Mouse (Mus musculus) neural tube, embryonic 15.5 days (tissue): Measurements from ENCODE around the gene 4921536K21Rik. TPM values are rescaled to one million over a fixed set of nuclear protein-coding genes. Genes with fewer than 3 reads are reported as not detected.

ENCODE experiments used
- ATAC-seq: fragments of 200-750 bp; cut with Nextera tagmentation; 2 replicates; pipeline ENCODE4 v1.8.0; 2017; ENCODE audit warnings: mild to moderate bottlenecking, moderate TSS enrichment, moderate library complexity; ENCODE audit not compliant: low FRiP score
- H3K27ac ChIP-seq: fragments of 300-500 bp; sonication (generic); replicated peaks from 2 replicates; pipeline ENCODE4 v1.5.1; 2015; ENCODE audit warnings: mild to moderate bottlenecking, inconsistent platforms
- H3K27me3 ChIP-seq: fragments of 300-500 bp; sonication (generic); replicated peaks from 2 replicates; pipeline ENCODE4 v1.6.1; 2015; ENCODE audit warnings: inconsistent platforms
- H3K36me3 ChIP-seq: fragments of 300-500 bp; sonication (generic); 2 replicates; pipeline ENCODE4 v1.6.1; 2015; ENCODE audit warnings: inconsistent platforms
- H3K4me1 ChIP-seq: fragments of 300-500 bp; sonication (generic); 2 replicates; pipeline ENCODE4 v1.6.1; 2015; ENCODE audit warnings: inconsistent platforms
- H3K4me2 ChIP-seq: fragments of 300-500 bp; sonication (generic); 2 replicates; pipeline ENCODE4 v1.6.1; 2015; ENCODE audit warnings: inconsistent platforms, mild to moderate bottlenecking, moderate library complexity
- H3K4me3 ChIP-seq: fragments of 300-500 bp; sonication (generic); replicated peaks from 2 replicates; pipeline ENCODE4 v1.5.1; 2015; ENCODE audit warnings: mild to moderate bottlenecking, inconsistent platforms
- H3K9ac ChIP-seq: fragments of 300-500 bp; sonication (generic); replicated peaks from 2 replicates; pipeline ENCODE4 v1.6.1; 2015; ENCODE audit warnings: mild to moderate bottlenecking, inconsistent platforms
- H3K9me3 ChIP-seq: fragments of 300-500 bp; sonication (generic); replicated peaks from 2 replicates; pipeline ENCODE4 v1.6.1; 2016; ENCODE audit warnings: inconsistent platforms
- WGBS: fragments of 180-500 bp; shearing (Covaris S2); methylation state at CpG from one replicate; pipeline ENCODE4 v1.1.7; 2015; ENCODE audit warnings: mixed read lengths; 5-methylcytosine and 5-hydroxymethylcytosine counted together
- polyA plus RNA-seq: library from polyadenylated mRNA; unstranded; fragments of >200 nt; fragmentation: Nextera tagmentation; extraction: Ambion mirVana; gene quantifications from 2 replicates; pipeline ENCODE4 v1.2.1, GENCODE M21; 2015

The 4921536K21Rik gene
- polyA plus RNA-seq, 1 experiment from 2014 or later: 0.38 TPM

DNA sequence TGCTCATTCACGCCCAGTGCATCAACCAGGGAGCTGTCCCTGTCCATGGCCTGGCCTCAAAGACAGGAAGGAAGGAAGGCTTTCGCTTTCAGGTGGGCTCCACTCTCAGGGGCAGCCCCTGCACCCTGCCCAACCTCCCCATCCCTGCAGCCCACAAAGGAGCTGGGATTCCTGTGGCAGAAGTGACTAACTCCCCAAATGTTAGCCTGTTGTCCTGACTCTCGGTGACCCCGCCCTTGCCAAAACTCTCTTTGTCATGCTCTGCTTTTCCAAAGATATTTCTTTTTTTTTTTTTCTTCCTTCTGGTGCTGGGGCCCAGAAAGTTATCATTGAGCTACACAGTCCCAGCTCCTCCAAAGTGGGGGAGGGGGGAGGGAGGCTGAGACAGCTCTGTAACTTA is 14.3 kb upstream of the 4921536K21Rik start:
- ATAC-seq: no peak
- Histone ChIP-seq H3K4me3 (no peak overlapping the region), H3K36me3 (peaks cover 21% of the 10 kb centered on the region; the same call in 1 of the 2 replicates), H3K9ac (no peak overlapping the region), H3K4me1 (peaks cover 59% of the 10 kb centered on the region), H3K27me3 (no peaks in the 10 kb centered on the region), H3K9me3 (no peaks in the 10 kb centered on the region), H3K4me2 (peak overlapping the region; percentile 15), H3K27ac (no peak overlapping the region)
- WGBS: 86% methylated on average over 4 of the region's 4 CpGs

DNA sequence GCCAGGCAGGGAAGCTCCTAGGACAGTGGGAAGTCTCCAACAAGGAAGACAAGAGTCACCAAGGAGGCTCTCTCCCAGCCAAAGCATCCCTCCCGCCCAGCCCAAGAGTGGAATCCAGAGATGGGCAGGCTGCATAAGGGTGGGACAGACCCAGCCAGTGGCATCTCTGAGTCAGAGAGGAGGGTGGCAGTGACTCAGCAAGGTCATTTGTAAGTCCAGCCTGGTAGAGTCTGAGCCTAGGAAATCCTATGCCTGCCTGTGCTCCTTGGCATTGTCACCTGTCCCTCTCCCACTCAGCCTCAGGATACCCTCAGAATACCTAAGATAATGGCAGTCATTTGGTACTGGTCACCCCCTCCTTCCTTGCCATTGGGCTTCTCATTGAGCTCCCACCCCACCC is 10.5 kb upstream of the 4921536K21Rik start:
- H3K4me3 ChIP-seq: no peak overlapping the region
- no peaks in the 10 kb centered on the region for H3K9me3 ChIP-seq
- 94% methylated on average over 1 of the region's 1 CpGs for WGBS
- H3K27me3 ChIP-seq: no peaks in the 10 kb centered on the region
- H3K4me2 ChIP-seq: no peak overlapping the region
- peaks cover 25% of the 10 kb centered on the region; the same call in 1 of the 2 replicates for H3K36me3 ChIP-seq
- H3K9ac ChIP-seq: no peak overlapping the region
- peaks cover 29% of the 10 kb centered on the region for H3K4me1 ChIP-seq
- H3K27ac ChIP-seq: no peak overlapping the region
- no peak for ATAC-seq

DNA sequence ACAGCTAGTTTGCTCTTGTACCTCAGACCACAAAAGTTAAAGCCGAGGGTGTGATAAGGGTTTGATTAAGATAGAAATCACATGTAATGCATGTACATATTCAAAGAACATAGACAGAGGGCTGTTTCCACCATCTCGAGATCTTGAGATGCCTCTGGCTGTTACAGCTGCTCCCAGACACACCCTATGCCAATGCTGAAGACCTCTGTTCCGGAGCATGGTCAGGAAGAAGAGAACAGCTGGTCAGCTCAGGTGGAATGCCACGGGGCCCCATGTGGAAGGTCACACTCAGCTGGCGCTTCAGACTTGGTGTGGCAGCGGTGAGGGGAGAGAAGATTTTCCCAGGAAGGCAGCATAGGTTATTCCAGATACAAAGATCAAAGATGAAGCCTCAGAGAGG is 9.8 kb upstream of the 4921536K21Rik start:
- Histone ChIP-seq H3K36me3 (peaks cover 25% of the 10 kb centered on the region; the same call in 1 of the 2 replicates), H3K9ac (no peak overlapping the region), H3K9me3 (no peaks in the 10 kb centered on the region), H3K4me2 (no peak overlapping the region), H3K27me3 (no peaks in the 10 kb centered on the region), H3K4me1 (peaks cover 26% of the 10 kb centered on the region), H3K27ac (no peak overlapping the region), H3K4me3 (no peak overlapping the region)
- ATAC-seq: no peak
- 83% methylated on average over 6 of the region's 6 CpGs for WGBS

DNA sequence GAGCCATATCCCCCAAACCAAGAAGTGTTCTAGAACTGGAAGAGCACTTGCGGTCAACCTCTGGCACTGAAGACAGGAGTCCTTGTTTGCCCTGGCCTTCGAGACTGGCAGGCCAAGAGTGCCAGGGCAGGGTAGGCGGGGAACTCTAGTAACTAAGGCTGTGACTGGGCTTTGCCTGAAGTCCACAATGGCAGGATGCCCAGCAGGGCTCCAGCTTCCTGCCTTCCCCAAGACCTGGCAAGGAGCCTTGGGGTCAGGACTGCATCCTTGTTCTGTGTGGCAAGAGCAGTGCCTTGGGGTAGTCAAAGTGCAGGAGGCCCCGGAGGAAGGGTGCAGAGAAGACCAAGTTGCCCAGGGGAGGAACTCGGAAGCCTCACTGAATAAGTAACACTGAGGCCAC is 8.1 kb upstream of the 4921536K21Rik start:
- Histone ChIP-seq H3K27me3 (no peaks in the 10 kb centered on the region), H3K36me3 (peaks cover 35% of the 10 kb centered on the region), H3K4me3 (no peak overlapping the region), H3K4me1 (peaks cover 11% of the 10 kb centered on the region; the same call in 1 of the 2 replicates), H3K9ac (no peak overlapping the region), H3K27ac (no peak overlapping the region), H3K9me3 (no peaks in the 10 kb centered on the region), H3K4me2 (no peak overlapping the region)
- ATAC-seq: peak; percentile 37; the same call in 1 of the 2 replicates
- WGBS: 77% methylated on average over 5 of the region's 5 CpGs

DNA sequence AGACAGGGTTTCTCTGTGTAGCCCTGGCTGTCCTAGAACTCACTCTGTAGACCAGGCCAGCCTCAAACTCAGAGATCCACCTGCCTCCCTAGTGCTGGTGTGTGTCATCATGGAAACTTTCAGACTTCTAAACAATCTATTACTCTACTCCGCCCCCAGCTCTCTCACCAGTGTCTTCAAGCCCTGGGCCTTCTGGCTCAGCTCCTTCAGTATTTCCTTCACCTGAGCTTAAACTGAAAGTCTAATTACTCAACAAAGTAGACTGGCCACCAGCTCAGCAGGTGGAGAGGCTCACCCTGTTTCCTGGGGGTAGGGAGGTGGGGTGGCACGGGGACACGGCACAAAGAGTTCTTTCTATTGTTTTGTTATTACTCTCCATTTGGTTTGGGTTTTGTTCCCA is 7.6 kb upstream of the 4921536K21Rik start:
- Histone ChIP-seq H3K36me3 (peaks cover 40% of the 10 kb centered on the region), H3K4me1 (peaks cover 8% of the 10 kb centered on the region; the same call in 1 of the 2 replicates), H3K9ac (no peak overlapping the region), H3K27ac (no peak overlapping the region), H3K9me3 (no peaks in the 10 kb centered on the region), H3K27me3 (no peaks in the 10 kb centered on the region), H3K4me2 (no peak overlapping the region), H3K4me3 (no peak overlapping the region)
- 88% methylated on average over 3 of the region's 3 CpGs for WGBS
- no peak for ATAC-seq

DNA sequence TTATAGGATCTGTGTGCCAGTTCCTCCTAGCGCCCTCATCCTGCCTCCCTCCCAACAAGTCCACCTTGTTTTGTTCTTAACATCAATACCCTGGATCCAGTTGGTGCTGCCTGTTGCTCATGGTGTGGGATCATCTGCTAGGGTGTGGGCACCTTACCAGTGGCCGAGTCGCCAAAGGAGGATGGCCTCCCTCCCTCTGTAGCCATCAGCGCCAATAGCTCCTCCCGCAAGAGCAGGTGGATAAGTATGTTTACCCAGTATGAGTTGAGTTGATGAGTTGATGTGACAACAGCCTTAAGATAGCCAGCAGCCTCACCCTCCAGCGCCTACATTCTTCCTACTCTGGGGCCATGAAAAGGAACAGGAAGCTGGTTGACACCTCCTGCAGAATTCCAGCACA is 5.4 kb upstream of the 4921536K21Rik start:
- no peaks in the 10 kb centered on the region for H3K27me3 ChIP-seq
- no peaks in the 10 kb centered on the region for H3K9me3 ChIP-seq
- H3K4me1 ChIP-seq: peaks cover 16% of the 10 kb centered on the region
- no peak for ATAC-seq
- 91% methylated on average over 6 of the region's 6 CpGs for WGBS
- H3K9ac ChIP-seq: no peak overlapping the region
- H3K4me3 ChIP-seq: no peak overlapping the region
- no peak overlapping the region for H3K4me2 ChIP-seq
- no peak overlapping the region for H3K27ac ChIP-seq
- H3K36me3 ChIP-seq: peaks cover 35% of the 10 kb centered on the region

DNA sequence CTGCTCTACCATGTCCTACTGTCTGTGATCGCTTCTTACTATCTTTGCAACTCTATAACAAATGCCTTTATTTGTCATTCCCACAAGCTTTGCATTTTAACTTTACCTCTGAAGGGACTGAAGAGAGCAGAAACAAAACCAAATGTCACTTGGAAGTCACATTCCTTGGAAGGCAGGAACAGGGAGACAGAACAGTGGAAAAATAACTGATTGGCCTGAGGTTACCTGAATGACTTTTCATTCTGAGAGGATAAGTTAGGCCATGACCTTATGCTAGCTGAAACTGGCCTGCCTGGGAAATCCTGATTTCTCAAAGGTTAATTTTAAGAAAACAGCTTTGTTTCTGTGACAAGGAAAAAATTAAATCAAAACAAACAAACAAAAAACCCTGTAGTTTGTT is 1.0 kb upstream of the 4921536K21Rik start:
- WGBS: 95% methylated on average over 1 of the region's 1 CpGs
- 0 out of 2 replicates have a peak overlapping the region, but pooled peaks have one; percentile 15 for H3K4me2 ChIP-seq
- H3K36me3 ChIP-seq: peaks cover 24% of the 10 kb centered on the region
- no peak for ATAC-seq
- no peaks in the 10 kb centered on the region for H3K9me3 ChIP-seq
- H3K27ac ChIP-seq: no peak overlapping the region
- no peak overlapping the region for H3K9ac ChIP-seq
- H3K27me3 ChIP-seq: no peaks in the 10 kb centered on the region
- H3K4me3 ChIP-seq: no peak overlapping the region
- peaks cover 19% of the 10 kb centered on the region for H3K4me1 ChIP-seq

DNA sequence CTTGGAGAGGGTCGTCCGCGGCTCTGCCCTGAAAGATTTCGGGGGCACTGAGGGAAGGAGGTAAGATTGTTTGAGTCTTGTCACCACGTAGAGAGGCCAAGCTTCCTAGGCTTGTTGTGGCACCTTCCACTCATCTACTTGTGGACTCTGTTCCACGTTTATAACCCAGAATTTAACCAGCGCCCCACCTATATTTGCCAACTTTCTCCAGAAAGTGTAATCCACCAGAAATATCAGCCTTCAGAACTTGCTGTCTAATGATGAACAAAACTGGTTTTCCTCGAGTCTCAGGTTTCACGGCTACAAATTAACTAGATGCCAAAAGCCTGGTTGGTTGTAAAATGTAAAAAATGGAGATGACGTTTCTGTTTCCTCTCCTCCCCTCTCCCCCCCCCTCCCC is 560 bp upstream of the 4921536K21Rik start:
- WGBS: 2% methylated on average over 10 of the region's 10 CpGs
- no peaks in the 10 kb centered on the region for H3K9me3 ChIP-seq
- peak overlapping the region; percentile 71 for H3K27ac ChIP-seq
- no peaks in the 10 kb centered on the region for H3K27me3 ChIP-seq
- peaks cover 24% of the 10 kb centered on the region for H3K36me3 ChIP-seq
- peak overlapping the region; percentile 70 for H3K4me2 ChIP-seq
- no peak for ATAC-seq
- H3K9ac ChIP-seq: peak overlapping the region; percentile 49
- H3K4me1 ChIP-seq: peaks cover 18% of the 10 kb centered on the region
- peak overlapping the region; percentile 48 for H3K4me3 ChIP-seq

DNA sequence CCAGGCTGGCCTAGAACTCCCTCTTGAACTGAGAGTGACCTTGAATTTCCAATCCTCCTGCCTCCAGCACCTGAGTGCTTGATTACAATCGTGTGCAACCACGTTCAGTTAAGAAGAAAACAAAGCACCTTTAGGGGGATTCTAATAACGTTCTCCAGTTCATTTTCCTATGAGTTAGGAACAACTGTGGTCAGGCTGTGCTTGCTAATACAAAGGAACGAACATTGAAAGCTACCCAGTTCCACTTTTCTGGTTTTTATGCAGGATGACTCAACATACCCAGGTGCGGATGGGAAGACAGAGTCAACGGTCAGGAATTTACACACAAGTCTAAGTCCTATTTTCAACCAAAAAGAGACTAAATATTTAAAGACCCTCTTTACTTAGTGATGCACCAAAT is 928 bp downstream of the 4921536K21Rik start:
- peaks cover 23% of the 10 kb centered on the region for H3K36me3 ChIP-seq
- ATAC-seq: no peak
- no peaks in the 10 kb centered on the region for H3K9me3 ChIP-seq
- no peaks in the 10 kb centered on the region; the same call in 1 of the 2 replicates for H3K27me3 ChIP-seq
- peak overlapping the region; percentile 48 for H3K4me3 ChIP-seq
- peaks cover 14% of the 10 kb centered on the region for H3K4me1 ChIP-seq
- peak overlapping the region; percentile 70 for H3K4me2 ChIP-seq
- H3K27ac ChIP-seq: peak overlapping the region; percentile 71; the same call in 1 of the 2 replicates
- 80% methylated on average over 6 of the region's 6 CpGs for WGBS
- H3K9ac ChIP-seq: no peak overlapping the region

DNA sequence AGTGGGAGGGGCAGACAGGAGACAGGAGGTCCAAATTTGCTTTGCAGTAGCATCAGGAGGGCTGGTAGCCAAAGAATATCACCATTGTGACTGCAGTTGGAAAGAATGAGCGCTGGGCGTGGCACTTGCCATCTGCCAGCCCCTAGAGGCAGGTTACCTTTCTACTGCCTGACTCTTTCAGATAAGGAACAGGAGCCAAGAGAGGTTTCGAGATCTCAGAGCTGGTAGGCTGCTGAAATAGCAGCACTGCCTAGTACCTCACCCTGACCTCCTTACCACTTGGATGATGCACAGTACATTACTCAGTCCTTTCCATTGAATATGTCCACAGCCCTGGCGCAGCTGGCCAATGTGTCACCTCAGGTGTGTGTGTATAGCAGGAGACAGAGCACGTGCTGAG is 7.6 kb downstream of the 4921536K21Rik start:
- Histone ChIP-seq H3K4me2 (no peak overlapping the region), H3K9ac (no peak overlapping the region), H3K27ac (no peak overlapping the region), H3K4me1 (peaks cover 5% of the 10 kb centered on the region; the same call in 1 of the 2 replicates), H3K36me3 (no peaks in the 10 kb centered on the region), H3K9me3 (no peaks in the 10 kb centered on the region), H3K27me3 (no peaks in the 10 kb centered on the region; the same call in 1 of the 2 replicates), H3K4me3 (no peak overlapping the region)
- 76% methylated on average over 5 of the region's 5 CpGs for WGBS
- ATAC-seq: no peak

DNA sequence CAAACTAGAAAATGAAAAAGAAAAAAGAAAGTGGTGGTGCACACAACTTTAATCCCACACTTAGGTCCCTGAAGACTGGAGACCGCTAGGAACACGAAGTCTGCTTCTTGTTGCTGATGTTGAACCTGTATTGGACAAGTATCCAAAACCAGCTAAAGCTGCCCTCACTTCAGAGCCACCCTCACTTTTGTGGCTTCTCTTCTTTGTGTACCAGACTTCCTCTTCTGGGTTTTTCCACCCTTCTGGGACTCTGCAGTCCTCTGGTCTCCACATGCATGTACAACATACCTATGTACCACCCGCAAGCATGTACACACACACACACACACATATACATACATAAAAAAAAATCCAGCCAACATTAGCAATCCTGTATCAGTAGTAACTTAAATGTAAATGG is 11.2 kb downstream of the 4921536K21Rik start:
- H3K9me3 ChIP-seq: no peaks in the 10 kb centered on the region
- WGBS: 85% methylated on average over 3 of the region's 3 CpGs
- H3K4me1 ChIP-seq: peaks cover 5% of the 10 kb centered on the region; the same call in 1 of the 2 replicates
- H3K36me3 ChIP-seq: no peaks in the 10 kb centered on the region
- ATAC-seq: no peak
- H3K27me3 ChIP-seq: no peaks in the 10 kb centered on the region; the same call in 1 of the 2 replicates
- no peak overlapping the region for H3K9ac ChIP-seq
- no peak overlapping the region for H3K27ac ChIP-seq
- no peak overlapping the region for H3K4me3 ChIP-seq
- no peak overlapping the region for H3K4me2 ChIP-seq

DNA sequence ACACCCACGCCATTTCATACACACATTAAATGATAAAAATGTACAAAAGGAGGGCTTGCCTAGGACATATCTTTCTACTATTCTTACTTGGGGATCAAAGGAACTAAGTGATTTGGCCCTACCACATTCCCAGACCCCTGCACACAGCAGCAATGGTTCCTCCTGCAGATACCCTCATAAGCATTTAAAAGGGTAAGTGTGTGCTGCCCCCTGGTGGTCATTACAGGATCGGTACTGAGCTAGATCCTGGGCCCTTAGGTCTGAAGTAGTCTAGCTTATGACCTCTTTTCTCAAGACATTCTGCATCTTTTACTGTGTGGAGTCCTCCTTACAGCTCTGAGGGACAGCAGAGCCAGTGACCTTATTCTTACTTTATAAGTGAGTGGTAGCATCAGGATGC is 15.1 kb downstream of the 4921536K21Rik start:
- H3K36me3 ChIP-seq: no peaks in the 10 kb centered on the region
- no peak overlapping the region for H3K4me3 ChIP-seq
- no peaks in the 10 kb centered on the region; the same call in 1 of the 2 replicates for H3K27me3 ChIP-seq
- 43% methylated on average over 2 of the region's 2 CpGs for WGBS
- no peaks in the 10 kb centered on the region for H3K9me3 ChIP-seq
- peaks cover 5% of the 10 kb centered on the region; the same call in 1 of the 2 replicates for H3K4me1 ChIP-seq
- H3K9ac ChIP-seq: no peak overlapping the region
- no peak overlapping the region for H3K4me2 ChIP-seq
- ATAC-seq: no peak
- H3K27ac ChIP-seq: no peak overlapping the region
